Mouse (Mus musculus): Measurements from ENCODE around the gene Lpp. TPM values are rescaled to one million over a fixed set of nuclear protein-coding genes. Genes with fewer than 3 reads are reported as not detected.

The Lpp gene
- polyA plus RNA-seq, 1 experiment, result 176 TPM

- TF ChIP-seq POLR2A (IDR thresholded peaks at IDR 0.05; ENCODE audit: control insufficient read depth, low read depth, low read length), result no peak
- no peak for TF ChIP-seq CTCF (IDR thresholded peaks at IDR 0.05; ENCODE audit: control insufficient read depth, insufficient read depth, insufficient replicate concordance, low read depth, low read length)
- no peaks in the 10 kb centered on the region for H3K27me3 ChIP-seq (ENCODE audit: control insufficient read depth, insufficient read depth, low read length)
Measured at GRCm38 (mm10) chr16:24669718-24670460, 276.6 kb downstream of the Lpp start.

DNA sequence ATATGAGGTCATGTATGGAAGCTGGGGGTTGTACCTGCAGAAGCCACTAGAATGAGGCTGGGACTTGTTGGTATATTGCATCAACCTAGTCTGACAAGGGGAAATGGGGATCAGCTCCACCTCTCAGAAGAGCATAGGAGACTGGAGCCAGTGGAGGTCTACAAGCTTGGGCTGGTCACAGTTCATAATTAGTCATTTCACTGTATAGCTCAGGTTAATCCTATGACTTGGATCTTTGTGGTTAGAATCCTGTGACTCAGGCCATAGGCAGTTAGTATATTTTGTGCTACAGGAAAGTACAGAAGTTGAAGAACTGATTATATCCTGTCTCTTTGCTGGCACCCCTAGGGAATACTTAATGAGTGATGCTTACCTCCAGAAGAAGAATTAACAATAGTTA is 285.6 kb downstream of the Lpp start:
- Histone ChIP-seq H3K36me3 (ENCODE audit: control insufficient read depth, insufficient read depth, low read length) (no peaks in the 10 kb centered on the region), H3K27ac (ENCODE audit: control insufficient read depth, insufficient read depth, low read depth, low read length) (no peak overlapping the region), H3K4me1 (ENCODE audit: control insufficient read depth, insufficient read depth, low read length) (no peaks in the 10 kb centered on the region), H3K4me3 (ENCODE audit: control insufficient read depth, low read depth, low read length) (no peak overlapping the region), H3K27me3 (ENCODE audit: control insufficient read depth, insufficient read depth, low read length) (no peaks in the 10 kb centered on the region)
- no peak for TF ChIP-seq CTCF (IDR thresholded peaks at IDR 0.05; ENCODE audit: control insufficient read depth, insufficient read depth, insufficient replicate concordance, low read depth, low read length)
- TF ChIP-seq POLR2A (IDR thresholded peaks at IDR 0.05; ENCODE audit: control insufficient read depth, low read depth, low read length), result no peak

More at GRCm38 (mm10) chr16:24669718-24670460, 276.6 kb downstream of the Lpp start:
- Histone ChIP-seq H3K36me3 (ENCODE audit: control insufficient read depth, insufficient read depth, low read length) (no peaks in the 10 kb centered on the region), H3K4me1 (ENCODE audit: control insufficient read depth, insufficient read depth, low read length) (no peaks in the 10 kb centered on the region), H3K27ac (ENCODE audit: control insufficient read depth, insufficient read depth, low read depth, low read length) (no peak overlapping the region), H3K4me3 (ENCODE audit: control insufficient read depth, low read depth, low read length) (no peak overlapping the region)

DNA sequence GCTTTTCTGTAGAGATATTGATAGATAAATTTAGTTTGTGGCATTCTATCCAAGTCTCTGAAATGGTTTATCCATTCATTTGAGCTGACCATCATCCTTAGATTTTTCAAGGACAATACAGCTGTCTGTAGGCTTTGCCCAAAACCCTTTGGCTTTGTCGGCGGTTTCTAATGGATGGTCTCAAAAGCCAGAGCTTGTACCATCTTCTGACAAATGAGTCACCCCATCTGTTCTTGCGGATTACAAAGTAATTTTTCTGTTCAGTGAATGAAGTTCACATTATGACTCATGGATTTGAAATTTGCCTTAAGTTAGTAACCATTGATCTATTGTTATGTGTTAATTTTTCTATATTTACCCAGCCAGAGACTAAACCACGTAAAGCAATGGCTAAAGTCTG is 301.8 kb downstream of the Lpp start:
- H3K27ac ChIP-seq (ENCODE audit: control insufficient read depth, insufficient read depth, low read depth, low read length), result no peak overlapping the region
- TF ChIP-seq POLR2A (IDR thresholded peaks at IDR 0.05; ENCODE audit: control insufficient read depth, low read depth, low read length) (no peak), CTCF (IDR thresholded peaks at IDR 0.05; ENCODE audit: control insufficient read depth, insufficient read depth, insufficient replicate concordance, low read depth, low read length) (no peak)
- H3K27me3 ChIP-seq (ENCODE audit: control insufficient read depth, insufficient read depth, low read length), result no peaks in the 10 kb centered on the region
- H3K4me3 ChIP-seq (ENCODE audit: control insufficient read depth, low read depth, low read length), result no peak overlapping the region
- no peaks in the 10 kb centered on the region for H3K36me3 ChIP-seq (ENCODE audit: control insufficient read depth, insufficient read depth, low read length)
- H3K4me1 ChIP-seq (ENCODE audit: control insufficient read depth, insufficient read depth, low read length), result no peaks in the 10 kb centered on the region

- TF ChIP-seq POLR2A (IDR thresholded peaks at IDR 0.05; ENCODE audit: control insufficient read depth, low read depth, low read length), result no peak
- no peak for TF ChIP-seq CTCF (IDR thresholded peaks at IDR 0.05; ENCODE audit: control insufficient read depth, insufficient read depth, insufficient replicate concordance, low read depth, low read length)
- Histone ChIP-seq H3K27ac (ENCODE audit: control insufficient read depth, insufficient read depth, low read depth, low read length) (no peak overlapping the region), H3K4me3 (ENCODE audit: control insufficient read depth, low read depth, low read length) (no peak overlapping the region), H3K27me3 (ENCODE audit: control insufficient read depth, insufficient read depth, low read length) (no peaks in the 10 kb centered on the region), H3K4me1 (ENCODE audit: control insufficient read depth, insufficient read depth, low read length) (no peaks in the 10 kb centered on the region), H3K36me3 (ENCODE audit: control insufficient read depth, insufficient read depth, low read length) (no peaks in the 10 kb centered on the region)
Measured at GRCm38 (mm10) chr16:24704215-24704614, 310.9 kb downstream of the Lpp start.

DNA sequence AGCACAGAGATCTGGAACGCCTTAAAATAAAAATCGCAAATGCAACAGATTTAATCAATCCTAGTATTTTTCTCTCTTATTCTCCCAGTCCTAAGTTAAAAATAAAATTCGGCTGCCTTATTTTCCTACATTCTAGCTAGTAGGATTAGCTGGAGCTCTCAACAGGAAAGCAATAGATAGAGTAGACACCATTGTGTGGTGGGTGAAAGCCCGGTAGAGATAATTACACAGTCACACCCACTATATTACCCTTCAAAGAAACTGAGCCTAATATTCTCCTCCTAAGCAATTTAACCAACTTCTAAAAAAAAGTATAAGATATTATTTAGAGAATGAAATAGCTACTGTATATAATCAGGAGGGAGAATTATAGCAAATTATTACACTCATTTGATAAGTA is 330.3 kb downstream of the Lpp start:
- Histone ChIP-seq H3K36me3 (ENCODE audit: control insufficient read depth, insufficient read depth, low read length) (no peaks in the 10 kb centered on the region), H3K27me3 (ENCODE audit: control insufficient read depth, insufficient read depth, low read length) (no peaks in the 10 kb centered on the region), H3K4me3 (ENCODE audit: control insufficient read depth, low read depth, low read length) (no peak overlapping the region; the same call in 1 of the 2 replicates), H3K4me1 (ENCODE audit: control insufficient read depth, insufficient read depth, low read length) (no peaks in the 10 kb centered on the region), H3K27ac (ENCODE audit: control insufficient read depth, insufficient read depth, low read depth, low read length) (no peak overlapping the region)
- TF ChIP-seq CTCF (IDR thresholded peaks at IDR 0.05; ENCODE audit: control insufficient read depth, insufficient read depth, insufficient replicate concordance, low read depth, low read length) (no peak), POLR2A (IDR thresholded peaks at IDR 0.05; ENCODE audit: control insufficient read depth, low read depth, low read length) (no peak)

DNA sequence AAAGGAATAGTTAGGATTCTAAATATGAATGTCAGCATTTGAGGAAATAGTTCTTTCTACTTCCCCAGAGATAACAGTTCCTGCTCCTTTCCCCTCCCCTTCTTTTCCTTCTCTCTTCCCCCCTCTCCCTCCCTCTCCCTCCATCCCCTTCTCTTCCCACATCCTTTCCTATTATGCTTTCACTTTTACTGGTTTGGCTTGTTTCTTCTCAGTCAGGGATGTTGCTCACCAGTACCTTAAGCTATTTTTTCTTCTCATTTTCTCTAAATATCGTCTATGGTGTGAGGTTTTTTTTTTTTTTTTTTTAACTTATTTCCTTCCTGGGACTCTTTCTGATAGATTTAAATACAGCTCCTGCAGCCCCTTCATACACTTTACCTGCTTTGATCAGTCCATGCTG is 339.4 kb downstream of the Lpp start:
- no peak overlapping the region for H3K27ac ChIP-seq (ENCODE audit: control insufficient read depth, insufficient read depth, low read depth, low read length)
- no peaks in the 10 kb centered on the region for H3K36me3 ChIP-seq (ENCODE audit: control insufficient read depth, insufficient read depth, low read length)
- H3K27me3 ChIP-seq (ENCODE audit: control insufficient read depth, insufficient read depth, low read length), result no peaks in the 10 kb centered on the region
- H3K4me1 ChIP-seq (ENCODE audit: control insufficient read depth, insufficient read depth, low read length), result no peaks in the 10 kb centered on the region
- H3K4me3 ChIP-seq (ENCODE audit: control insufficient read depth, low read depth, low read length), result no peak overlapping the region
- TF ChIP-seq POLR2A (IDR thresholded peaks at IDR 0.05; ENCODE audit: control insufficient read depth, low read depth, low read length), result no peak
- TF ChIP-seq CTCF (IDR thresholded peaks at IDR 0.05; ENCODE audit: control insufficient read depth, insufficient read depth, insufficient replicate concordance, low read depth, low read length), result no peak

DNA sequence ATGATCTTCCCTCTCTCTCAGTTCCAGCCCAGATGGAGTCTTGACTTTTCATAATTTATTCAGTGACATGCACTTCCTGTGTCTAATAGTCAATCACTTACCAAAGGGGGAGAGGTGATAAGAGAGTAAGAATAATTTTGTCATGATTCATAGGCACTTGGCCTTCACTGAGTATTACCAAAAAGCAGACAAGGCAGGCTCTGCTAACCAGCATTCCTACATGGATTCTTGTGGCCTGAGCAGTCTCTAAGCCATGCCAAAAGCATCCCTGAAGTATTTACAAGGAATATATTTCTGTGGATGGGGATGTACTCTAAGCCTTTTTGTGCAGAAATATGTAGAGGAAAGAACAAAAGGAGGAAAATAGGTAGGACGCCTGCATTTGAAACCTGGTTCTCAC is 340.0 kb downstream of the Lpp start:
- TF ChIP-seq POLR2A (IDR thresholded peaks at IDR 0.05; ENCODE audit: control insufficient read depth, low read depth, low read length) (no peak), CTCF (IDR thresholded peaks at IDR 0.05; ENCODE audit: control insufficient read depth, insufficient read depth, insufficient replicate concordance, low read depth, low read length) (no peak)

More for the DNA sequence above, 340.0 kb downstream of the Lpp start:
- Histone ChIP-seq H3K36me3 (ENCODE audit: control insufficient read depth, insufficient read depth, low read length) (no peaks in the 10 kb centered on the region), H3K27me3 (ENCODE audit: control insufficient read depth, insufficient read depth, low read length) (no peaks in the 10 kb centered on the region), H3K4me1 (ENCODE audit: control insufficient read depth, insufficient read depth, low read length) (no peaks in the 10 kb centered on the region), H3K4me3 (ENCODE audit: control insufficient read depth, low read depth, low read length) (no peak overlapping the region), H3K27ac (ENCODE audit: control insufficient read depth, insufficient read depth, low read depth, low read length) (no peak overlapping the region)

All from testis, adult 2 months (tissue).